Mouse (Mus musculus): ENCODE measurements around the gene Tob2. TPM values are rescaled to one million over a fixed set of nuclear protein-coding genes. Genes with fewer than 3 reads are reported as not detected.
A peak's percentile ranks its signal among the peaks of the same experiment; 100 is the strongest.

Gene Tob2
- polyA plus RNA-seq, 1 experiment from 2014 or later = 22.6 TPM

GRCm38 (mm10) chr15:81836124-81836821 is 22.3 kb downstream of the Tob2 start:
- Histone ChIP-seq H3K4me3 (replicated peaks) (peak overlapping the region; percentile 34), H3K9me3 (no peaks in the 10 kb centered on the region), H3K36me3 (no peaks in the 10 kb centered on the region), H3K27me3 (peaks cover 20% of the 10 kb centered on the region), H3K4me1 (replicated peaks) (peaks cover 19% of the 10 kb centered on the region), H3K4me2 (peak overlapping the region; percentile 61), H3K9ac (replicated peaks) (peak overlapping the region; percentile 38), H3K27ac (peak overlapping the region; percentile 63; the same call in 1 of the 2 replicates)
- ATAC-seq (ENCODE audit: insufficient number of reproducible peaks, insufficient read depth, low FRiP score, low TSS enrichment, low read depth) = peak; percentile 92
- 3% methylated on average over 33 of the region's 33 CpGs for WGBS

DNA sequence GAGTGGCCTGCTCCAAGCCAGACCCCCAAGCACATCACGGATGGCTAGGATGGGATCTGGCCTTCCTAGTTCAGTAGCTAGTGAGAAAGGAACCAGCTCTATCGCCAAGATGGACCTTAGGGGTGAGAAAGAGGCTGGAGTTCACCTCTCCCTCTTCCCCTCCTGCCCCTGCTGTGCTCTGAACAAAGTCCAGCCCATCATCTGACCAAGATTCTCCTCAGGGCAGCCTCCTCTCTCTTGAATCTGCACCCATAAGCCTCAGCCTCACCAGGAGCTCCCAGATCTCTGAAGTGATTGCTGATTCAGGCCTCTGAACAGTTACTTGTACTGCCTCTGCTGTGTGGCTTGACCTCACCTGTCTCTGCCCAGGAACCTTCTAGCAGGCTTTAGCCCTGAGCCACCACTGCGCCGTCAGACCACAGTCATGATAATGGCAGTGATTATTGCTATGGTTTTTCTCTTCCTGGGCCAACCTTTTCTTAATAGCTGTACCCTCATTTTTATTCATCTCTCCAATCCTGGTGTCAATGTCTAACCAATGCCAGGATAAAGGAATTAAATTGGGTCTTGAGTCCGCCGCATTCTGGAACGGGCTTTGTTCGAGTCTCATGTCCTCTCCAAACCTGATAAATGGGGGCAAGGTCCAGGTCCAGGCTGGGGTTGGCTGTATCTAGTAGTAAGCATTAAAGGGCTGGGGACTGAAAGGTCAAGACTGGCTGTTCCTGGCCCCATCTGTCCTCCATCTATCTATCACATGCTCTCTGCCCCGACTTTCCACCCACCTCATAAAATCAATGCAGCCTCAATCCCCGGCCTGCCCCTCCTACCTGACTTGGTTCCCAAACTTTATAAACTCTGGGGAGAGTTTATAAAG is 23.4 kb downstream of the Tob2 start:
- Histone ChIP-seq H3K4me3 (replicated peaks) (peak overlapping the region; percentile 34; the same call in 1 of the 2 replicates), H3K4me1 (replicated peaks) (peaks cover 19% of the 10 kb centered on the region), H3K9ac (replicated peaks) (no peak overlapping the region), H3K9me3 (no peaks in the 10 kb centered on the region), H3K36me3 (no peaks in the 10 kb centered on the region), H3K27me3 (peaks cover 20% of the 10 kb centered on the region), H3K4me2 (peak overlapping the region; percentile 61), H3K27ac (no peak overlapping the region)
- 47% methylated on average over 10 of the region's 10 CpGs for WGBS
- no peak for ATAC-seq (ENCODE audit: insufficient number of reproducible peaks, insufficient read depth, low FRiP score, low TSS enrichment, low read depth)

DNA sequence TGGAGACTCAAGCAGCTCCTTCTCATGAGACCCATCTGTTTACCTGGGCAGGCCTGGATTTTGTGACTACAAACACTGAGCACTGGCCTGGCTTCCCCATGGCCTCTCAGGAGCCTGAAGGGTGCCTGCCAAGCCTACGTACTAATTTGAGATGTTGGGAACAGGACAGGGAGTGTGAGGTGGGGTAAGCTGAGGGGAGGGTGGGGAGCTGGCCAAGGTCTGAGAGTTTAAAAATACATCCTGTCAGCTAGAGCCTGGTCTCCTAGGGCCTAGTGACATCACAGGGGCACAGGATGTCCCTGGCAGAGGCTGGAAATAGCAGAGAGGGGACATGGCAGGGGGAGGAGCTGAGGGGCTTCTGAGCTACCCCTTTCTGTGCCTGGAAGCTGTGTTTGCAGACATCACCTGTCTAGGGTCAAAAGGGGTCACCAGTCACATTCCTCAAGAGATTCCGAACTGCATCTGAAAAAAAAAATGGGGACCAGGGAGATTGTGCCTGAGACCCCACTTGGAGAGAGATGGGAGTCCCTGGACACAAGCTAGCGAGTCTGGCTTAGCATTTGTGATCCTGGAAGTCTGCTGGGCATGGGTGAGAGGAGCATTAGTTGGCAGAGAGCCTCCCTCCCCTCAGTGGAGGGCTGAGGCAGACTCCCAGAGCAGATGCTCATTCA is 24.3 kb downstream of the Tob2 start:
- no peak for ATAC-seq (ENCODE audit: insufficient number of reproducible peaks, insufficient read depth, low FRiP score, low TSS enrichment, low read depth)
- H3K27ac ChIP-seq = no peak overlapping the region
- H3K9me3 ChIP-seq = no peaks in the 10 kb centered on the region
- no peak overlapping the region for H3K4me2 ChIP-seq
- 24% methylated on average over 3 of the region's 3 CpGs for WGBS
- peaks cover 20% of the 10 kb centered on the region for H3K27me3 ChIP-seq
- no peak overlapping the region for H3K4me3 ChIP-seq (replicated peaks)
- H3K36me3 ChIP-seq = no peaks in the 10 kb centered on the region
- no peak overlapping the region; the same call in 1 of the 2 replicates for H3K9ac ChIP-seq (replicated peaks)
- peaks cover 19% of the 10 kb centered on the region for H3K4me1 ChIP-seq (replicated peaks)

- Histone ChIP-seq H3K9ac (replicated peaks) (no peak overlapping the region), H3K9me3 (no peaks in the 10 kb centered on the region), H3K36me3 (0 out of 2 replicates have a peak, but pooled peaks cover 4% of the 10 kb centered on the region), H3K4me1 (replicated peaks) (peaks cover 19% of the 10 kb centered on the region), H3K4me2 (no peak overlapping the region), H3K27me3 (peaks cover 20% of the 10 kb centered on the region), H3K4me3 (replicated peaks) (no peak overlapping the region), H3K27ac (no peak overlapping the region)
- no peak for ATAC-seq (ENCODE audit: insufficient number of reproducible peaks, insufficient read depth, low FRiP score, low TSS enrichment, low read depth)
- WGBS = 79% methylated on average over 4 of the region's 4 CpGs
Observed at GRCm38 (mm10) chr15:81833481-81833880, 25.1 kb downstream of the Tob2 start.

GRCm38 (mm10) chr15:81832219-81832618 is 26.4 kb downstream of the Tob2 start:
- Histone ChIP-seq H3K27ac (no peak overlapping the region), H3K9me3 (no peaks in the 10 kb centered on the region), H3K36me3 (peaks cover 9% of the 10 kb centered on the region; the same call in 1 of the 2 replicates), H3K4me3 (replicated peaks) (no peak overlapping the region), H3K4me1 (replicated peaks) (peaks cover 19% of the 10 kb centered on the region), H3K4me2 (no peak overlapping the region), H3K9ac (replicated peaks) (no peak overlapping the region), H3K27me3 (peaks cover 17% of the 10 kb centered on the region)
- no peak for ATAC-seq (ENCODE audit: insufficient number of reproducible peaks, insufficient read depth, low FRiP score, low TSS enrichment, low read depth)
- 96% methylated on average over 3 of the region's 3 CpGs for WGBS

GRCm38 (mm10) chr15:81831136-81831825 is 27.3 kb downstream of the Tob2 start:
- 0 out of 2 replicates have a peak overlapping the region, but pooled peaks have one; percentile 9 for H3K4me3 ChIP-seq (replicated peaks)
- 17% methylated on average over 24 of the region's 24 CpGs for WGBS
- peaks cover 16% of the 10 kb centered on the region for H3K27me3 ChIP-seq
- peak overlapping the region; percentile 70 for H3K27ac ChIP-seq
- H3K4me2 ChIP-seq = peak overlapping the region; percentile 34
- 0 out of 2 replicates have a peak overlapping the region, but pooled peaks have one; percentile 34 for H3K9ac ChIP-seq (replicated peaks)
- H3K4me1 ChIP-seq (replicated peaks) = peaks cover 11% of the 10 kb centered on the region
- ATAC-seq (ENCODE audit: insufficient number of reproducible peaks, insufficient read depth, low FRiP score, low TSS enrichment, low read depth) = peak; percentile 77
- peaks cover 13% of the 10 kb centered on the region for H3K36me3 ChIP-seq
- H3K9me3 ChIP-seq = no peaks in the 10 kb centered on the region

GRCm38 (mm10) chr15:81830530-81830929 is 28.1 kb downstream of the Tob2 start:
- Histone ChIP-seq H3K4me3 (replicated peaks) (no peak overlapping the region), H3K9ac (replicated peaks) (no peak overlapping the region), H3K27me3 (peaks cover 15% of the 10 kb centered on the region), H3K9me3 (no peaks in the 10 kb centered on the region), H3K36me3 (peaks cover 21% of the 10 kb centered on the region), H3K27ac (peak overlapping the region; percentile 70; the same call in 1 of the 2 replicates), H3K4me2 (no peak overlapping the region), H3K4me1 (replicated peaks) (0 out of 2 replicates have a peak, but pooled peaks cover 4% of the 10 kb centered on the region)
- 87% methylated on average over 4 of the region's 4 CpGs for WGBS
- no peak for ATAC-seq (ENCODE audit: insufficient number of reproducible peaks, insufficient read depth, low FRiP score, low TSS enrichment, low read depth)

DNA sequence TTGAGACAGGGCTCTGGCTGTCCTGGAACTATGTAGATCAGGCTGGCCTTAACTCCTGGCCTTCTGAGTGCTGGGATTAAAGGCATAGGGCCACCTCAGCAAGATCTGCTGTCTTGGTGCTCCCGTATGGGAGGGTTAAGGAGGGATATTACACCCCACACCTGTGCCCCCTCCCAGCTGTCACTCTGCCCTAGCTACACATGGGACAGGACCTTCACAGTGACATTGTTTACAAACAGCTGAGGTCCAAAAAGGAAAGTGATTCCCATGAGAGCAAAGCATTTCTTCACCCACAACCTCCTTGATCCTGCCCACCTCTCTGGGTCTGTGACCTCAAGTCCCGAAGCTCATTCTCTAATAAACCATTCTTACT is 29.4 kb downstream of the Tob2 start:
- H3K9me3 ChIP-seq = no peaks in the 10 kb centered on the region
- ATAC-seq (ENCODE audit: insufficient number of reproducible peaks, insufficient read depth, low FRiP score, low TSS enrichment, low read depth) = no peak
- H3K36me3 ChIP-seq = peaks cover 34% of the 10 kb centered on the region
- no peaks in the 10 kb centered on the region for H3K4me1 ChIP-seq (replicated peaks)
- H3K9ac ChIP-seq (replicated peaks) = no peak overlapping the region
- H3K4me3 ChIP-seq (replicated peaks) = no peak overlapping the region
- peaks cover 2% of the 10 kb centered on the region; the same call in 1 of the 2 replicates for H3K27me3 ChIP-seq
- no peak overlapping the region for H3K27ac ChIP-seq
- 67% methylated on average over 2 of the region's 2 CpGs for WGBS
- H3K4me2 ChIP-seq = no peak overlapping the region

- H3K27me3 ChIP-seq = no peaks in the 10 kb centered on the region
- no peak overlapping the region for H3K4me2 ChIP-seq
- no peak overlapping the region for H3K9ac ChIP-seq (replicated peaks)
- H3K9me3 ChIP-seq = no peaks in the 10 kb centered on the region
- no peak overlapping the region for H3K27ac ChIP-seq
- H3K4me1 ChIP-seq (replicated peaks) = no peaks in the 10 kb centered on the region
- H3K36me3 ChIP-seq = peaks cover 40% of the 10 kb centered on the region
- WGBS = 92% methylated on average over 7 of the region's 7 CpGs
- no peak overlapping the region for H3K4me3 ChIP-seq (replicated peaks)
- no peak for ATAC-seq (ENCODE audit: insufficient number of reproducible peaks, insufficient read depth, low FRiP score, low TSS enrichment, low read depth)
Observed at GRCm38 (mm10) chr15:81828426-81829207, 30.0 kb downstream of the Tob2 start.

GRCm38 (mm10) chr15:81824832-81825231 is 33.8 kb downstream of the Tob2 start:
- H3K9me3 ChIP-seq = no peaks in the 10 kb centered on the region
- ATAC-seq (ENCODE audit: insufficient number of reproducible peaks, insufficient read depth, low FRiP score, low TSS enrichment, low read depth) = no peak
- H3K27me3 ChIP-seq = no peaks in the 10 kb centered on the region
- no peak overlapping the region for H3K27ac ChIP-seq
- no peaks in the 10 kb centered on the region for H3K4me1 ChIP-seq (replicated peaks)
- no peak overlapping the region for H3K4me3 ChIP-seq (replicated peaks)
- 80% methylated on average over 3 of the region's 3 CpGs for WGBS
- H3K36me3 ChIP-seq = peaks cover 76% of the 10 kb centered on the region
- no peak overlapping the region for H3K9ac ChIP-seq (replicated peaks)
- no peak overlapping the region for H3K4me2 ChIP-seq
